Mouse (Mus musculus) megakaryocyte, embryonic 14.5 days (primary cell): Measurements from ENCODE around the gene Slc25a11.

ENCODE experiments used
- FLI1 ChIP-seq: IDR thresholded peaks from 2 replicates; pipeline ENCODE4 v1.6.1; 2012; ENCODE audit warnings: low read length, inconsistent platforms, mixed read lengths
- GATA1 ChIP-seq: IDR thresholded peaks from 3 replicates; pipeline ENCODE4 v1.6.1; 2012; ENCODE audit warnings: mixed read lengths, low read length, inconsistent platforms, borderline replicate concordance

GRCm38 (mm10) chr11:70668335-70668770 is 21.1 kb upstream of the Slc25a11 start:
- TF ChIP-seq GATA1: no peak
- TF ChIP-seq FLI1: no peak
